Mouse (Mus musculus) bone marrow, adult 2 months (tissue): ENCODE results near the gene Ttc16. TPM values are rescaled to one million over a fixed set of nuclear protein-coding genes. Genes with fewer than 3 reads are reported as not detected.

Experiments used
- H3K27ac ChIP-seq: fragments of 200-500 bp; 2 replicates; pipeline ENCODE4 v1.5.1; 2012; ENCODE audit warnings: low read depth, mild to moderate bottlenecking, control low read depth, inconsistent platforms, low read length; ENCODE audit not compliant: control insufficient read depth, poor library complexity, insufficient read depth
- H3K4me1 ChIP-seq: fragments of 200-500 bp; 2 replicates; pipeline ENCODE4 v1.6.1; 2011; ENCODE audit warnings: low read length; ENCODE audit not compliant: control insufficient read depth, insufficient read depth
- H3K4me3 ChIP-seq: fragments of 200-500 bp; replicated peaks from 2 replicates; pipeline ENCODE3; 2011; ENCODE audit warnings: mild to moderate bottlenecking, low read depth, low read length, control low read depth; ENCODE audit not compliant: control insufficient read depth
- CTCF ChIP-seq: fragments of 200-500 bp; IDR thresholded peaks from 2 replicates; pipeline ENCODE4 v1.5.1; 2011; ENCODE audit warnings: low read length, control low read depth; ENCODE audit not compliant: control insufficient read depth, insufficient read depth
- POLR2A ChIP-seq: fragments of 200-500 bp; IDR thresholded peaks from 2 replicates; pipeline ENCODE4 v1.6.1; 2011; ENCODE audit warnings: low read depth, mild to moderate bottlenecking, control low read depth, low read length, borderline replicate concordance; ENCODE audit not compliant: control insufficient read depth
- WGBS: fragments of 180-500 bp; shearing (Covaris S2); methylation state at CpG from one replicate; pipeline ENCODE4 v1.1.7; 2018; 5-methylcytosine and 5-hydroxymethylcytosine counted together
- polyA plus RNA-seq: library from polyadenylated mRNA; stranded (reverse); fragments of >200 nt; gene quantifications from 2 replicates; pipeline ENCODE4 v1.2.4, GENCODE M21; 2011; ENCODE audit warnings: low replicate concordance; ENCODE audit not compliant: missing spikeins, insufficient read depth, insufficient read length

Ttc16 gene
- polyA plus RNA-seq, 1 experiment = 1.5 TPM

DNA sequence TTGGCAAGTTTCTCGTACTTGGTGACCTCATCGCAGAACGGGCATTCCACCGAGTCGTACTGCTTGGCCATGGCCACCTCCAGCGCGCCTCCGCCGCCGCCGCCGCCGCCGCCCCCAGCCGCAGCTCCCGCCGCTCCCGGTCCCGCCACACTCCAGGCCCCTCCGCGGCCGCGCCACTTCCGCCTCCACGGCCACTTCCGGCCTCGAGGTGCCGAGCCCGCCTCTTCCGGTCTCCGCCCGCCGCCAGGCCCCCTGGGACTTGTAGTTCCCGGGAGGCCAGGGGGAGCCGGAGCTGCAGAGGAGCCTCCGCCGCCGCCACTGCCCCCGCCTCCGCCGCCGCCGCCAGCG is 62.9 kb downstream of the Ttc16 start:
- peak overlapping the region; percentile 92 for H3K4me3 ChIP-seq
- H3K4me1 ChIP-seq = peaks cover 10% of the 10 kb centered on the region
- peak overlapping the region; percentile 97 for H3K27ac ChIP-seq
- WGBS = under 1% methylated on average over 40 of the region's 44 CpGs
- TF ChIP-seq CTCF = no peak

DNA sequence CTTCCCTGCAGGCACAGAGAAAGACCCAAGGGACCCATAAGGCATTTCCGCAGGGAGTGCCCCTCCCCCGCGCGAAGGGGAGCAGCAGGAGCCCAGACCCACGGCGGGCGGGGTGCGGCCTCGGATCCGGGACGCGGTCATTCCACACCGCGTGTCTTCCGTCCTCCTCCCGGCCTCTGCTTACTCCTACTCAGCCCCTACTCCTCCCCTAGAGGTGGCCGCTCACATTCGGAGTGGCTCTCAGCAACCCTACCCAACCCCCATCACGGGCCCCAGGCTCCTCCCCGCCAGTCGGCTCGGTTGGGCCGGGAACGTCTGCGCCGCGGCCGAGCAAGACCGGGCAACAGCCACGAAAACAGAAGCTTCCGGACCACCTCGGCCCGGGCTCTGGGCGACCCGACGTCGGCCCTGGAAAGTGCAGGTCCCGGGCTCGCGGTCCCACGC is 63.3 kb downstream of the Ttc16 start:
- Histone ChIP-seq H3K4me1 (peaks cover 10% of the 10 kb centered on the region), H3K4me3 (peak overlapping the region; percentile 92), H3K27ac (peak overlapping the region; percentile 97)
- 1% methylated on average over 41 of the region's 41 CpGs for WGBS
- TF ChIP-seq CTCF (no peak), POLR2A (no peak)

- H3K4me3 ChIP-seq = peak overlapping the region; percentile 92
- H3K4me1 ChIP-seq = peaks cover 7% of the 10 kb centered on the region
- WGBS = 17% methylated on average over 9 of the region's 9 CpGs
- TF ChIP-seq CTCF (no peak), POLR2A (no peak)
- H3K27ac ChIP-seq = peak overlapping the region; percentile 97
These were observed 64.0 kb downstream of the Ttc16 start for GRCm38 (mm10) chr2:32711301-32712056.

- 10% methylated on average over 5 of the region's 5 CpGs for WGBS
- Histone ChIP-seq H3K4me1 (peaks cover 5% of the 10 kb centered on the region), H3K27ac (peak overlapping the region; percentile 72), H3K4me3 (peak overlapping the region; percentile 35)
- TF ChIP-seq POLR2A (no peak), CTCF (no peak)
These were observed 65.0 kb downstream of the Ttc16 start for GRCm38 (mm10) chr2:32710425-32710824.

- peak overlapping the region; percentile 13 for H3K4me3 ChIP-seq
- 82% methylated on average over 20 of the region's 20 CpGs for whole genome bisulfite sequencing
- peak overlapping the region; percentile 72 for H3K27ac ChIP-seq
- H3K4me1 ChIP-seq = peaks cover 5% of the 10 kb centered on the region
- TF ChIP-seq POLR2A = no peak
These were observed 65.8 kb downstream of the Ttc16 start for GRCm38 (mm10) chr2:32709521-32710137.

GRCm38 (mm10) chr2:32708643-32709042 is 66.8 kb downstream of the Ttc16 start:
- TF ChIP-seq POLR2A (no peak), CTCF (peak; percentile 80)
- Histone ChIP-seq H3K4me1 (peaks cover 2% of the 10 kb centered on the region), H3K27ac (no peak overlapping the region), H3K4me3 (no peak overlapping the region)
- WGBS = 7% methylated on average over 3 of the region's 3 CpGs

Other genes with a start within 250 kb of the Ttc16 start
- 5.4 and 9.7 TPM in 2 replicates for gene Fam102a, start 240.3 kb downstream of the Ttc16 start, polyA plus RNA-seq
- gene Dpm2, start 204.8 kb downstream of the Ttc16 start, polyA plus RNA-seq = 27.7 and 54.8 TPM in 2 replicates
- not detected in 2 replicates for gene Pip5kl1, start 200.8 kb downstream of the Ttc16 start, polyA plus RNA-seq
- gene 9430097D07Rik, start 199.9 kb downstream of the Ttc16 start, polyA plus RNA-seq = not detected in 2 replicates
- gene St6galnac4, start 188.5 kb downstream of the Ttc16 start, polyA plus RNA-seq = 8.6 and 18.7 TPM in 2 replicates
- gene St6galnac6, start 175.9 kb downstream of the Ttc16 start, polyA plus RNA-seq = 13.3 and 25.7 TPM in 2 replicates
- 4.0 and 9.1 TPM in 2 replicates for gene Ak1, start 153.9 kb downstream of the Ttc16 start, polyA plus RNA-seq
- 8.4 and 11.3 TPM in 2 replicates for gene Eng, start 129.0 kb downstream of the Ttc16 start, polyA plus RNA-seq
- gene Fpgs, start 71.5 kb downstream of the Ttc16 start, polyA plus RNA-seq = 14.9 and 24.4 TPM in 2 replicates
- 105 and 154 TPM in 2 replicates for gene Cdk9, start 62.6 kb downstream of the Ttc16 start, polyA plus RNA-seq
- 23.3 and 51.8 TPM in 2 replicates for gene Sh2d3c, start 54.6 kb downstream of the Ttc16 start, polyA plus RNA-seq
- not detected in 2 replicates for gene 6330409D20Rik, start 34.6 kb downstream of the Ttc16 start, polyA plus RNA-seq
- 9.2 and 13.6 TPM in 2 replicates for gene Tor2a, start 18.4 kb downstream of the Ttc16 start, polyA plus RNA-seq
- gene Ptrh1, start 153 bp upstream of the Ttc16 start, polyA plus RNA-seq = 1.7 and 2.7 TPM in 2 replicates
- gene Cfap157, start 8.8 kb upstream of the Ttc16 start, polyA plus RNA-seq = not detected in 2 replicates
- 2.5 and 3.2 TPM in 2 replicates for gene Stxbp1, start 71.6 kb upstream of the Ttc16 start, polyA plus RNA-seq
- gene Fam129b, start 100.5 kb upstream of the Ttc16 start, polyA plus RNA-seq = 2.1 and 9.9 TPM in 2 replicates
- gene Rpl12, start 185.9 kb upstream of the Ttc16 start, polyA plus RNA-seq = 32.7 and 113 TPM in 2 replicates
- 2.3 and 4.1 TPM in 2 replicates for gene Lrsam1, start 186.0 kb upstream of the Ttc16 start, polyA plus RNA-seq
- 6.4 and 6.7 TPM in 2 replicates for gene Slc2a8, start 206.4 kb upstream of the Ttc16 start, polyA plus RNA-seq